Mouse (Mus musculus): ENCODE results near the gene B4galnt3. TPM values are rescaled to one million over a fixed set of nuclear protein-coding genes. Genes with fewer than 3 reads are reported as not detected.

Gene B4galnt3
- polyA plus RNA-seq, 1 experiment from 2014 or later: 0.18 TPM

DNA sequence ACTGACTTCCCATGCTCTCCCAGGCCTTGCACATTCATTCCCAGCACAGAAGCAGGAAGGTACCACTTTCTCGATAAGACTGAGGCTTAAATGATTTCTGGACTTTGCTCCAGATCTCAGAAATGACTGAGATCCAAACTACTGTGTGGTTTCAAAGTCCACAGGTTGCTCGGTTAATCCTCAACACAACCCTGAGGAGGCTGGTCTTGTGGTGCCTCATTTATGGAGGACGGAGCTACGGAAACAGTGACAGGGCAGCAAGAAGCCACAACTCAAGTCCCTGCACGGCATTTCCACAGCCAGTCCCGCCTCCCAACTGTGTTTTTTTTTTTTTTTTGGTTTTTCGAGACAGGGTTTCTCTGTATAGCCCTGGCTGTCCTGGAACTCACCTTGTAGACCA is 43.3 kb downstream of the B4galnt3 start:
- no peaks in the 10 kb centered on the region for H3K27me3 ChIP-seq (ENCODE audit: control insufficient read depth, insufficient read depth, low read length)
- no peaks in the 10 kb centered on the region for H3K4me1 ChIP-seq (ENCODE audit: control insufficient read depth, insufficient read depth, low read length)
- H3K9me3 ChIP-seq (replicated peaks; ENCODE audit: control insufficient read depth, low read length): no peaks in the 10 kb centered on the region
- ATAC-seq (replicated peaks; ENCODE audit: insufficient number of reproducible peaks, low FRiP score, low TSS enrichment, low read depth): no peak
- WGBS: 85% methylated on average over 7 of the region's 7 CpGs
- H3K9ac ChIP-seq (replicated peaks; ENCODE audit: low read length): no peak overlapping the region
- H3K27ac ChIP-seq (replicated peaks; ENCODE audit: low read depth, low read length): no peak overlapping the region
- H3K4me2 ChIP-seq (ENCODE audit: low read depth, low read length): no peak overlapping the region
- DNase-seq (ENCODE audit: low spot score): no peak
- no peak overlapping the region for H3K4me3 ChIP-seq (ENCODE audit: low read depth, low read length)
- H3K36me3 ChIP-seq (replicated peaks; ENCODE audit: control insufficient read depth, insufficient read depth, low read depth, low read length): no peaks in the 10 kb centered on the region

DNA sequence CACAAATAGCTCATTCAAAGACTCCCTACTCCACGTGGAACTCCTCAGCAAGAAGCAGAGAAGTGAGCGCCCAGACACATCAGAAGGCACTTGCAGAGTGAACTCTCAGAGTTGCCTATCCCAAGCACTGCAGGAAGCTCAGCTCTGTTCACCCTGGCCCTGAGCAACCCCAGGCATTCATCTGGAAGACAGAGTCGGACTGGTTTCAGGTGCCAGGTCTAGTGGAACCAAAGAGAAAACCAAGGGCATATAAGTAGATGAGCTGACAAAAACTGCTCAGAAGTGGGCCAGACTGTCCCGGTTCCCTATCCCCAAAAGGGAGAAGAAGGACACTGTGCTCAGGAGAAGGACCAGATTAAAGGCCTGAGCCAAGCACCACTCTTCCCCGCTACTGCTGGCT is 44.5 kb downstream of the B4galnt3 start:
- ATAC-seq (replicated peaks; ENCODE audit: insufficient number of reproducible peaks, low FRiP score, low TSS enrichment, low read depth) (no peak), DNase-seq (ENCODE audit: low spot score) (no peak)
- Histone ChIP-seq H3K27ac (replicated peaks; ENCODE audit: low read depth, low read length) (no peak overlapping the region), H3K9ac (replicated peaks; ENCODE audit: low read length) (no peak overlapping the region), H3K4me3 (ENCODE audit: low read depth, low read length) (no peak overlapping the region), H3K27me3 (ENCODE audit: control insufficient read depth, insufficient read depth, low read length) (no peaks in the 10 kb centered on the region), H3K9me3 (replicated peaks; ENCODE audit: control insufficient read depth, low read length) (no peaks in the 10 kb centered on the region), H3K36me3 (replicated peaks; ENCODE audit: control insufficient read depth, insufficient read depth, low read depth, low read length) (no peaks in the 10 kb centered on the region), H3K4me2 (ENCODE audit: low read depth, low read length) (no peak overlapping the region), H3K4me1 (ENCODE audit: control insufficient read depth, insufficient read depth, low read length) (no peaks in the 10 kb centered on the region)
- WGBS: 79% methylated on average over 5 of the region's 5 CpGs

DNA sequence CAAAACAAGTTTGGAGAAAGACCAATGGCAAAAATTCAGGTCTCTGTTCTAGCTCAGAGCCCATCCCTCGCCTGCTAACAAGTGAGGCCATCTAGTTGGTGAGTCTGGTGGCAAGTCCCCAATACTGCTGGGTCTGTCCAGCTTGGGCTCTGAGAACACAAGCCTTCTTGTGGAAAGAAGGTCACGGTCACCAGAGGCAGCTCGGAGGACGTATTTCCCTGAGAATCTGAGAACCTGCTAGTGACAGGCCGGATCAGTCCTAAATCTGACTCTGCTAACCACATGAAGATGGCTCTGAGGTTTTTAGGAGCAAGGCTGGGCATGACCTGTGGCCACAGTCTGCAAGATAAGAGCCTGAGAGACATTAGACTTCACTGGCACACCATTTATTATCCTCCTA is 47.7 kb downstream of the B4galnt3 start:
- no peak for DNase-seq (ENCODE audit: low spot score)
- Histone ChIP-seq H3K4me2 (ENCODE audit: low read depth, low read length) (no peak overlapping the region), H3K36me3 (replicated peaks; ENCODE audit: control insufficient read depth, insufficient read depth, low read depth, low read length) (no peaks in the 10 kb centered on the region), H3K4me1 (ENCODE audit: control insufficient read depth, insufficient read depth, low read length) (no peaks in the 10 kb centered on the region), H3K4me3 (ENCODE audit: low read depth, low read length) (no peak overlapping the region), H3K27ac (replicated peaks; ENCODE audit: low read depth, low read length) (no peak overlapping the region), H3K9ac (replicated peaks; ENCODE audit: low read length) (no peak overlapping the region), H3K9me3 (replicated peaks; ENCODE audit: control insufficient read depth, low read length) (no peaks in the 10 kb centered on the region), H3K27me3 (ENCODE audit: control insufficient read depth, insufficient read depth, low read length) (no peaks in the 10 kb centered on the region)
- 80% methylated on average over 5 of the region's 5 CpGs for WGBS
- no peak for ATAC-seq (replicated peaks; ENCODE audit: insufficient number of reproducible peaks, low FRiP score, low TSS enrichment, low read depth)

- Histone ChIP-seq H3K27ac (replicated peaks; ENCODE audit: low read depth, low read length) (no peak overlapping the region), H3K4me3 (ENCODE audit: low read depth, low read length) (no peak overlapping the region), H3K9me3 (replicated peaks; ENCODE audit: control insufficient read depth, low read length) (no peaks in the 10 kb centered on the region), H3K36me3 (replicated peaks; ENCODE audit: control insufficient read depth, insufficient read depth, low read depth, low read length) (no peaks in the 10 kb centered on the region), H3K27me3 (ENCODE audit: control insufficient read depth, insufficient read depth, low read length) (no peaks in the 10 kb centered on the region), H3K4me1 (ENCODE audit: control insufficient read depth, insufficient read depth, low read length) (no peaks in the 10 kb centered on the region), H3K4me2 (ENCODE audit: low read depth, low read length) (no peak overlapping the region), H3K9ac (replicated peaks; ENCODE audit: low read length) (no peak overlapping the region)
- DNase-seq (ENCODE audit: low spot score): no peak
- no peak for ATAC-seq (replicated peaks; ENCODE audit: insufficient number of reproducible peaks, low FRiP score, low TSS enrichment, low read depth)
- 77% methylated on average over 8 of the region's 8 CpGs for WGBS
These were observed 51.1 kb downstream of the B4galnt3 start for GRCm38 (mm10) chr6:120243250-120243649.

GRCm38 (mm10) chr6:120242530-120242929 is 51.8 kb downstream of the B4galnt3 start:
- Histone ChIP-seq H3K9me3 (replicated peaks; ENCODE audit: control insufficient read depth, low read length) (no peaks in the 10 kb centered on the region), H3K36me3 (replicated peaks; ENCODE audit: control insufficient read depth, insufficient read depth, low read depth, low read length) (no peaks in the 10 kb centered on the region), H3K9ac (replicated peaks; ENCODE audit: low read length) (no peak overlapping the region), H3K4me3 (ENCODE audit: low read depth, low read length) (no peak overlapping the region), H3K4me1 (ENCODE audit: control insufficient read depth, insufficient read depth, low read length) (no peaks in the 10 kb centered on the region), H3K4me2 (ENCODE audit: low read depth, low read length) (no peak overlapping the region), H3K27ac (replicated peaks; ENCODE audit: low read depth, low read length) (no peak overlapping the region), H3K27me3 (ENCODE audit: control insufficient read depth, insufficient read depth, low read length) (no peaks in the 10 kb centered on the region)
- DNase-seq (ENCODE audit: low spot score): no peak
- 72% methylated on average over 8 of the region's 8 CpGs for WGBS
- no peak for ATAC-seq (replicated peaks; ENCODE audit: insufficient number of reproducible peaks, low FRiP score, low TSS enrichment, low read depth)

GRCm38 (mm10) chr6:120241453-120241852 is 52.9 kb downstream of the B4galnt3 start:
- Histone ChIP-seq H3K27ac (replicated peaks; ENCODE audit: low read depth, low read length) (no peak overlapping the region), H3K9ac (replicated peaks; ENCODE audit: low read length) (no peak overlapping the region), H3K9me3 (replicated peaks; ENCODE audit: control insufficient read depth, low read length) (no peaks in the 10 kb centered on the region), H3K4me1 (ENCODE audit: control insufficient read depth, insufficient read depth, low read length) (no peaks in the 10 kb centered on the region), H3K4me2 (ENCODE audit: low read depth, low read length) (no peak overlapping the region), H3K4me3 (ENCODE audit: low read depth, low read length) (no peak overlapping the region), H3K27me3 (ENCODE audit: control insufficient read depth, insufficient read depth, low read length) (no peaks in the 10 kb centered on the region), H3K36me3 (replicated peaks; ENCODE audit: control insufficient read depth, insufficient read depth, low read depth, low read length) (no peaks in the 10 kb centered on the region)
- DNase-seq (ENCODE audit: low spot score) (no peak), ATAC-seq (replicated peaks; ENCODE audit: insufficient number of reproducible peaks, low FRiP score, low TSS enrichment, low read depth) (no peak)
- WGBS: 87% methylated on average over 12 of the region's 12 CpGs

DNA sequence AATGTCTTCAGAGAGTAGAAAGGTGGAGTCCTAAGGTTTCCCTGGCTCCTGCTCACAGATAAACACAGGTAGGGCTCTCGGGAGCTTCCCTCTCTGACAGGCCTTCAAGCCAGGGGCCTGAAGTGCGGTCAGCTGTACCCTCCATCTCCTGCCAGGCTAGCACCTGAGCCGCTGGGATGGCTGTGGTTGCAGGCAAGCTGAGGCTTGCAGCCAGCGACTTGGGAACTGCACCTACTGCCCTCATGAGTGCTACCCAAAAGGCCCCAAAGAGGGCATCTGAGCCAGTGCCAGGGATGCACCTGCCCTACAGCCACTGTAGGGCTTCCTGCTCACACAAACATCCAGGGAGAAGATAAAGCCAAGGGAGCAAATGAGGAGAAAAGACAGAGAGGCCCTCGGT is 53.9 kb downstream of the B4galnt3 start:
- H3K27me3 ChIP-seq (ENCODE audit: control insufficient read depth, insufficient read depth, low read length): no peaks in the 10 kb centered on the region
- no peaks in the 10 kb centered on the region for H3K36me3 ChIP-seq (replicated peaks; ENCODE audit: control insufficient read depth, insufficient read depth, low read depth, low read length)
- no peak for ATAC-seq (replicated peaks; ENCODE audit: insufficient number of reproducible peaks, low FRiP score, low TSS enrichment, low read depth)
- no peak overlapping the region for H3K4me2 ChIP-seq (ENCODE audit: low read depth, low read length)
- H3K4me3 ChIP-seq (ENCODE audit: low read depth, low read length): no peak overlapping the region
- WGBS: 85% methylated on average over 5 of the region's 5 CpGs
- no peaks in the 10 kb centered on the region for H3K9me3 ChIP-seq (replicated peaks; ENCODE audit: control insufficient read depth, low read length)
- DNase-seq (ENCODE audit: low spot score): no peak
- H3K27ac ChIP-seq (replicated peaks; ENCODE audit: low read depth, low read length): no peak overlapping the region
- no peak overlapping the region for H3K9ac ChIP-seq (replicated peaks; ENCODE audit: low read length)
- no peaks in the 10 kb centered on the region for H3K4me1 ChIP-seq (ENCODE audit: control insufficient read depth, insufficient read depth, low read length)

GRCm38 (mm10) chr6:120235874-120236273 is 58.5 kb downstream of the B4galnt3 start:
- no peaks in the 10 kb centered on the region for H3K27me3 ChIP-seq (ENCODE audit: control insufficient read depth, insufficient read depth, low read length)
- H3K4me1 ChIP-seq (ENCODE audit: control insufficient read depth, insufficient read depth, low read length): no peaks in the 10 kb centered on the region
- DNase-seq (ENCODE audit: low spot score) (no peak), ATAC-seq (replicated peaks; ENCODE audit: insufficient number of reproducible peaks, low FRiP score, low TSS enrichment, low read depth) (no peak)
- H3K36me3 ChIP-seq (replicated peaks; ENCODE audit: control insufficient read depth, insufficient read depth, low read depth, low read length): no peaks in the 10 kb centered on the region
- WGBS: 51% methylated on average over 7 of the region's 7 CpGs
- no peak overlapping the region for H3K9ac ChIP-seq (replicated peaks; ENCODE audit: low read length)
- no peak overlapping the region for H3K27ac ChIP-seq (replicated peaks; ENCODE audit: low read depth, low read length)
- no peak overlapping the region for H3K4me3 ChIP-seq (ENCODE audit: low read depth, low read length)
- no peak overlapping the region for H3K4me2 ChIP-seq (ENCODE audit: low read depth, low read length)
- no peaks in the 10 kb centered on the region for H3K9me3 ChIP-seq (replicated peaks; ENCODE audit: control insufficient read depth, low read length)
